Mouse (Mus musculus): ENCODE measurements at regions not wholly inside any gene's neighbourhood (a gene's known extent, or its start where the extent isn't known, plus 50 kb on each side); places are given as distances from the start of the nearest gene placed in this dataset.
A peak's percentile ranks its signal among the peaks of the same experiment; 100 is the strongest.

- Histone ChIP-seq H3K4me1 (0 out of 2 replicates have a peak, but pooled peaks cover 3% of the 10 kb centered on the region), H3K27me3 (replicated peaks) (no peaks in the 10 kb centered on the region), H3K36me3 (no peaks in the 10 kb centered on the region), H3K4me2 (no peak overlapping the region), H3K9me3 (replicated peaks) (no peaks in the 10 kb centered on the region), H3K4me3 (replicated peaks) (no peak overlapping the region), H3K27ac (replicated peaks) (no peak overlapping the region), H3K9ac (replicated peaks) (no peak overlapping the region)
- 90% methylated on average over 4 of the region's 4 CpGs for WGBS
- no peak for ATAC-seq (ENCODE audit: low FRiP score)
Observed at GRCm38 (mm10) chr13:47611439-47611838, 489.0 kb downstream of the Rnf144b start.

- no peaks in the 10 kb centered on the region; the same call in 1 of the 2 replicates for H3K27me3 ChIP-seq (replicated peaks)
- H3K9ac ChIP-seq (replicated peaks) = no peak overlapping the region
- H3K4me3 ChIP-seq (replicated peaks) = no peak overlapping the region
- H3K9me3 ChIP-seq (replicated peaks) = no peaks in the 10 kb centered on the region
- H3K4me1 ChIP-seq = peaks cover 15% of the 10 kb centered on the region; the same call in 1 of the 2 replicates
- H3K27ac ChIP-seq (replicated peaks) = no peak overlapping the region
- H3K36me3 ChIP-seq = no peaks in the 10 kb centered on the region
- H3K4me2 ChIP-seq = no peak overlapping the region
- no peak for ATAC-seq (ENCODE audit: low FRiP score)
- WGBS = 26% methylated on average over 8 of the region's 8 CpGs
Observed at GRCm38 (mm10) chr13:47636511-47637103, 514.2 kb downstream of the Rnf144b start.

DNA sequence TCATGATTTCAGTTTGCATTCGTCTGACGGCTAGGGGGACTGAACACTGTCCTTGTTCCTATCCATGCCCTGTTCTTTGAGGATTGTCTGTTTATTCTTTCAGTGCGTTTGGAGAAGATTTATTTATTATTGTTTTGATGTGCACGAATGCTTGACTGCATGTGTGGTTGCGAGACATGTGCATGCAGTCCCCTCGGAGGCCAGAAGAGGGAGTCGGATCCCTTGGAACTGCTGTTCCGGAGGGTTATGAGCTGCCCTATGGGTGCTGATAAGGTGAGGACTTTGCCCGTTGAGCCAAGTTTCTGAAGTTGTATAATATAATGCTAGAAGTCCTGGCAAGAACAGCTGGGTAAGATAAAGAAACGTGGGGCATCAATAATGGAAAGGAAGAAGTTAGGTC is 519.9 kb downstream of the Rnf144b start:
- no peak overlapping the region for H3K9ac ChIP-seq (replicated peaks)
- H3K4me1 ChIP-seq = peaks cover 6% of the 10 kb centered on the region; the same call in 1 of the 2 replicates
- H3K9me3 ChIP-seq (replicated peaks) = no peaks in the 10 kb centered on the region
- no peak overlapping the region for H3K4me2 ChIP-seq
- no peak overlapping the region for H3K4me3 ChIP-seq (replicated peaks)
- H3K27ac ChIP-seq (replicated peaks) = no peak overlapping the region
- no peak for ATAC-seq (ENCODE audit: low FRiP score)
- 91% methylated on average over 10 of the region's 10 CpGs for WGBS
- H3K36me3 ChIP-seq = no peaks in the 10 kb centered on the region
- H3K27me3 ChIP-seq (replicated peaks) = no peaks in the 10 kb centered on the region

DNA sequence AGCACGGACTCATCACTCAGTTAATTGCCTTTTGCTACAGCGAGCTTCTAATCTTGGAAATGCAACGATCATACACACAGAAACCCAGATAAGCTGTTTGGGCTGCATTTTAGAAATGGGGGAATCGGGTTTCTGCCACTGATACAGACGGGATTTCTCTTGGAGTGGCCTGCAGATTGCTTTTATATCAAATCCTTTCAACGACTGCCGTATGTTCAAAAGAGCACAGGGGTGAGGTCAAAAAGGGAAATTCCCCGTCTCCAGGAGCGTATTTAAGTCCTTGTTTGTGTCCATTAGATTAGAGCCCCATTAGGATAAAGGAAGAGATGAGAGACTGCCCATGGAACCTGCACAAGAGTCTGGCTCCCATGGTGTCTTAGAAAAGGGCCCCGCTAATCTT is 522.6 kb downstream of the Rnf144b start:
- Histone ChIP-seq H3K9me3 (replicated peaks) (no peaks in the 10 kb centered on the region), H3K4me2 (no peak overlapping the region), H3K27ac (replicated peaks) (peak overlapping the region; percentile 48; the same call in 1 of the 2 replicates), H3K9ac (replicated peaks) (no peak overlapping the region), H3K27me3 (replicated peaks) (no peaks in the 10 kb centered on the region), H3K36me3 (no peaks in the 10 kb centered on the region), H3K4me1 (peaks cover 10% of the 10 kb centered on the region; the same call in 1 of the 2 replicates), H3K4me3 (replicated peaks) (no peak overlapping the region)
- no peak for ATAC-seq (ENCODE audit: low FRiP score)
- 55% methylated on average over 10 of the region's 10 CpGs for WGBS

DNA sequence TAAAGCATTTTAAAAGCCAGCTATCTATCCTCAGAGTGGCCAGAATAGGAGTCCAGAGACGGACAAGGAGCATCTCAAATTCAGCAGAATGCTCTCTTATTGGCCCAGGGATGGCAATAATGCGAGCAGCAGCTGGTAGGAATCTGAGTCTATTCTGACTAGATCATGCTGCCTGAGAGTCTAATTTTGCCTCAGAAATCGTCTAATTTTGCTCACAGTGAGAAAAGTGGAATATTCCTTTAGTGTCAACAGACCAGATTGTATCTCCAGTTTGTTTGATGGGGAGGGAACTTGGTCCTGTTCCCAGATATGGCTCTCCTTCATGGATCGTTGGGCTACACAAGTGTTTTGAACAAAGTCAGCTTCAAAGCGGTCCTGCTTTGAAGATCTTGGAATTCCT is 525.2 kb downstream of the Rnf144b start:
- peak; percentile 57; the same call in 1 of the 2 replicates for ATAC-seq (ENCODE audit: low FRiP score)
- no peaks in the 10 kb centered on the region for H3K27me3 ChIP-seq (replicated peaks)
- 0 out of 2 replicates have a peak overlapping the region, but pooled peaks have one; percentile 10 for H3K27ac ChIP-seq (replicated peaks)
- 56% methylated on average over 5 of the region's 5 CpGs for WGBS
- no peak overlapping the region for H3K4me2 ChIP-seq
- no peaks in the 10 kb centered on the region for H3K9me3 ChIP-seq (replicated peaks)
- H3K9ac ChIP-seq (replicated peaks) = no peak overlapping the region
- no peak overlapping the region for H3K4me3 ChIP-seq (replicated peaks)
- no peaks in the 10 kb centered on the region for H3K36me3 ChIP-seq
- peaks cover 14% of the 10 kb centered on the region; the same call in 1 of the 2 replicates for H3K4me1 ChIP-seq

DNA sequence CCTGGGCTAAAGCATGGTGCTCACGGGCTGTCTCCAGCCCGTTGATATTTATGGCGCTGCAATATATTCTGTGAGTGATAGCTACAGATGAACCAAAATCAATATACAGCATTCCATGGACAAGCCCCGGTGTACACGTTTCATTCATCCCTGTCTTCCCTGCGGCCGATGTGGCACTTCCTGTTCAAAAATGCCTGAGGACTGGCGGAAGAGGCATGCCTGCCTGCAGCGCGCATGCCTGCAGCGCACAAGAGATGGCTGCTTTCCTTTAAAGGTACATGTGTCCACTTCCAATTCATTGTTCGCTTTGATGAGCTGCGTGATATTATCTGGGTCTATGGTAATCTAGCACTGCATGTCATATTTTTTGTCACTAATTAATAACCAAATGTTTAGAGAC is 527.6 kb downstream of the Rnf144b start:
- Histone ChIP-seq H3K4me3 (replicated peaks) (no peak overlapping the region), H3K27ac (replicated peaks) (peak overlapping the region; percentile 25; the same call in 1 of the 2 replicates), H3K27me3 (replicated peaks) (no peaks in the 10 kb centered on the region), H3K36me3 (no peaks in the 10 kb centered on the region), H3K9ac (replicated peaks) (no peak overlapping the region), H3K4me1 (peaks cover 11% of the 10 kb centered on the region; the same call in 1 of the 2 replicates), H3K9me3 (replicated peaks) (no peaks in the 10 kb centered on the region), H3K4me2 (peak overlapping the region; percentile 21; the same call in 1 of the 2 replicates)
- WGBS = 80% methylated on average over 13 of the region's 13 CpGs
- no peak for ATAC-seq (ENCODE audit: low FRiP score)

- WGBS = 82% methylated on average over 3 of the region's 3 CpGs
- Histone ChIP-seq H3K27ac (replicated peaks) (peak overlapping the region; percentile 58; the same call in 1 of the 2 replicates), H3K4me1 (peaks cover 14% of the 10 kb centered on the region), H3K27me3 (replicated peaks) (no peaks in the 10 kb centered on the region), H3K9me3 (replicated peaks) (no peaks in the 10 kb centered on the region), H3K9ac (replicated peaks) (no peak overlapping the region), H3K4me3 (replicated peaks) (no peak overlapping the region), H3K36me3 (no peaks in the 10 kb centered on the region), H3K4me2 (no peak overlapping the region)
- no peak for ATAC-seq (ENCODE audit: low FRiP score)
Observed at GRCm38 (mm10) chr13:47666470-47666869, 544.0 kb downstream of the Rnf144b start.

- no peak overlapping the region for H3K9ac ChIP-seq (replicated peaks)
- 20% methylated on average over 13 of the region's 13 CpGs for WGBS
- H3K36me3 ChIP-seq = no peaks in the 10 kb centered on the region
- H3K27me3 ChIP-seq (replicated peaks) = no peaks in the 10 kb centered on the region
- no peaks in the 10 kb centered on the region for H3K9me3 ChIP-seq (replicated peaks)
- peak; percentile 69; the same call in 1 of the 2 replicates for ATAC-seq (ENCODE audit: low FRiP score)
- peak overlapping the region; percentile 58 for H3K27ac ChIP-seq (replicated peaks)
- H3K4me2 ChIP-seq = peak overlapping the region; percentile 43
- no peak overlapping the region for H3K4me3 ChIP-seq (replicated peaks)
- peaks cover 14% of the 10 kb centered on the region for H3K4me1 ChIP-seq
Observed at GRCm38 (mm10) chr13:47666956-47667701, 544.7 kb downstream of the Rnf144b start.

GRCm38 (mm10) chr13:47688131-47688530 is 565.7 kb downstream of the Rnf144b start:
- WGBS = 69% methylated on average over 3 of the region's 3 CpGs

GRCm38 (mm10) chr13:47693815-47694214 is 567.2 kb upstream of the Id4 start:
- 90% methylated on average over 14 of the region's 14 CpGs for WGBS
- Histone ChIP-seq H3K27me3 (replicated peaks) (no peaks in the 10 kb centered on the region), H3K4me2 (no peak overlapping the region), H3K27ac (replicated peaks) (no peak overlapping the region), H3K9ac (replicated peaks) (no peak overlapping the region), H3K4me1 (no peaks in the 10 kb centered on the region), H3K4me3 (replicated peaks) (no peak overlapping the region), H3K9me3 (replicated peaks) (no peaks in the 10 kb centered on the region), H3K36me3 (no peaks in the 10 kb centered on the region)
- ATAC-seq (ENCODE audit: low FRiP score) = no peak

More at GRCm38 (mm10) chr13:47688131-47688530, 565.7 kb downstream of the Rnf144b start:
- no peak for ATAC-seq (ENCODE audit: low FRiP score)
- no peak overlapping the region for H3K9ac ChIP-seq (replicated peaks)
- H3K27ac ChIP-seq (replicated peaks) = no peak overlapping the region
- H3K9me3 ChIP-seq (replicated peaks) = no peaks in the 10 kb centered on the region
- no peak overlapping the region for H3K4me3 ChIP-seq (replicated peaks)
- H3K4me2 ChIP-seq = no peak overlapping the region
- no peaks in the 10 kb centered on the region for H3K27me3 ChIP-seq (replicated peaks)
- H3K4me1 ChIP-seq = no peaks in the 10 kb centered on the region
- H3K36me3 ChIP-seq = no peaks in the 10 kb centered on the region

GRCm38 (mm10) chr13:47695877-47696276 is 565.2 kb upstream of the Id4 start:
- no peak overlapping the region for H3K9ac ChIP-seq (replicated peaks)
- H3K27ac ChIP-seq (replicated peaks) = no peak overlapping the region
- H3K4me1 ChIP-seq = no peaks in the 10 kb centered on the region
- H3K4me2 ChIP-seq = no peak overlapping the region
- H3K27me3 ChIP-seq (replicated peaks) = no peaks in the 10 kb centered on the region
- no peak overlapping the region for H3K4me3 ChIP-seq (replicated peaks)
- 83% methylated on average over 2 of the region's 2 CpGs for WGBS
- H3K36me3 ChIP-seq = no peaks in the 10 kb centered on the region
- no peaks in the 10 kb centered on the region for H3K9me3 ChIP-seq (replicated peaks)
- ATAC-seq (ENCODE audit: low FRiP score) = no peak

- H3K27me3 ChIP-seq (replicated peaks) = no peaks in the 10 kb centered on the region
- no peak overlapping the region for H3K4me3 ChIP-seq (replicated peaks)
- no peak overlapping the region for H3K9ac ChIP-seq (replicated peaks)
- no peaks in the 10 kb centered on the region for H3K36me3 ChIP-seq
- H3K9me3 ChIP-seq (replicated peaks) = no peaks in the 10 kb centered on the region
- ATAC-seq (ENCODE audit: low FRiP score) = no peak
- no peak overlapping the region for H3K4me2 ChIP-seq
- no peaks in the 10 kb centered on the region for H3K4me1 ChIP-seq
- H3K27ac ChIP-seq (replicated peaks) = no peak overlapping the region
- 72% methylated on average over 3 of the region's 3 CpGs for WGBS
Observed at GRCm38 (mm10) chr13:47700556-47700955, 560.5 kb upstream of the Id4 start.

Measured in neural tube, embryonic 15.5 days (tissue).